Mouse (Mus musculus) ES-E14 (cell line): ENCODE data around the gene Fndc3a.

Experiments used
- CHD2 ChIP-seq: IDR thresholded peaks from 2 replicates; pipeline ENCODE4 v1.6.1; 2014; ENCODE audit warnings: mild to moderate bottlenecking, low read depth, low read length, inconsistent platforms
- MAFK ChIP-seq: IDR thresholded peaks from 2 replicates; pipeline ENCODE4 v1.6.1; 2014; ENCODE audit warnings: mild to moderate bottlenecking, low read depth, low read length, inconsistent platforms; ENCODE audit not compliant: insufficient read depth

GRCm38 (mm10) chr14:72738217-72738616 is 28.4 kb upstream of the Fndc3a start:
- no peak for TF ChIP-seq MAFK
- TF ChIP-seq CHD2, result no peak
